Mouse (Mus musculus): ENCODE results near the gene Epb41l3. TPM values are rescaled to one million over a fixed set of nuclear protein-coding genes. Genes with fewer than 3 reads are reported as not detected.

Epb41l3 gene
- polyA plus RNA-seq, 1 experiment from 2014 or later = 55.0 TPM

DNA sequence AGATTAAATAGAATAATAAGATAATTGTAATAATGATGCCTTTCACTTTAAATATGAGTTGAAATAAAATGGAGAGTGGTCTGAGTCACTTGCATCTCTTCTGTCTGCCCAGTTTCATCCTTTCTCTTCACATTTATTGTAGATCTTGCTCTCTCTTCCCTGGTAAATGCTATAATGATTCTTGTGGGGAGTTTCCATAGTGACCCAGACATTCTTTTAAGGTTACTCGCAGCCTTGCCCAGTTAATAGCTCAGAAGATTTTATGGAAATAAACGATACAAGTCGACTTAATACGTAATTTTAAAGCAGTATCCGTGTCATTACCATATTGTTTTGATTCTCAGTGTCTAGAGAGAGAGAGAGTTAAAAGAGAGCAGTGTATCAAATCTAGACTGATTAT, 154.0 kb downstream of the Epb41l3 start:
- Histone ChIP-seq H3K36me3 (ENCODE audit: poor library complexity, severe bottlenecking) (0 out of 2 replicates have a peak, but pooled peaks cover under 1% of the 10 kb centered on the region), H3K27me3 (no peaks in the 10 kb centered on the region), H3K4me1 (peaks cover 40% of the 10 kb centered on the region), H3K9me3 (replicated peaks) (no peaks in the 10 kb centered on the region), H3K4me3 (no peak overlapping the region), H3K27ac (no peak overlapping the region), H3K4me2 (no peak overlapping the region), H3K9ac (no peak overlapping the region)
- 48% methylated on average over 5 of the region's 5 CpGs for WGBS
- ATAC-seq = no peak

DNA sequence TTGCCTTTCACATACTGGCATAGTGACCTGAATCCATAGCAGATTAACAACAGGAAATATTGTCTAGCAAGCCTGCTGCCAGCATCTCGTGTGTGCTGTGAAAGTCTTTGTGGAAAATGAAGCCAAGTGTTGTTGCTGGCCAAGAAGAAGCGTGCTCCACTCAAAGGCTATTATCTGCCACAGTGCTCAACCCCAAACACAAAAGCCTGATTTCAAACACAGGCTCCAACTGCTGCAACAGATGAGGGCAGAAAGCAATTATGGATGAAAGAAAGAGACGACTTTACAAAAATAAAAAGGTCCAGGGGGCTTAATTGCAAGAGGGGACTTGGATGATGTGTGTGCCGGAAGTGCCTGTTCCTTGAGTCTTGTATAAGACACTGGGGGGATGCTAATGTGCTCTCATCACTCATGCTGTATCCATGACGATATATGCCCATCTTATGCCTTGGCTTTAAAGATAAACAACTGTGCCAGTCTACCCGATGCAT, 154.7 kb downstream of the Epb41l3 start:
- no peak overlapping the region for H3K9ac ChIP-seq
- peaks cover 40% of the 10 kb centered on the region for H3K4me1 ChIP-seq
- peak overlapping the region; percentile 20; the same call in 1 of the 2 replicates for H3K4me2 ChIP-seq
- WGBS = 9% methylated on average over 6 of the region's 6 CpGs
- H3K36me3 ChIP-seq (ENCODE audit: poor library complexity, severe bottlenecking) = no peaks in the 10 kb centered on the region
- H3K9me3 ChIP-seq (replicated peaks) = no peaks in the 10 kb centered on the region
- no peak overlapping the region for H3K4me3 ChIP-seq
- ATAC-seq = peak; percentile 89
- no peaks in the 10 kb centered on the region for H3K27me3 ChIP-seq
- peak overlapping the region; percentile 64 for H3K27ac ChIP-seq

- no peak overlapping the region for H3K4me2 ChIP-seq
- ATAC-seq = no peak
- H3K27ac ChIP-seq = 0 out of 2 replicates have a peak overlapping the region, but pooled peaks have one; percentile 10
- H3K4me3 ChIP-seq = no peak overlapping the region
- H3K27me3 ChIP-seq = no peaks in the 10 kb centered on the region
- H3K4me1 ChIP-seq = peaks cover 40% of the 10 kb centered on the region
- no peaks in the 10 kb centered on the region for H3K9me3 ChIP-seq (replicated peaks)
- no peak overlapping the region for H3K9ac ChIP-seq
- no peaks in the 10 kb centered on the region for H3K36me3 ChIP-seq (ENCODE audit: poor library complexity, severe bottlenecking)
- 68% methylated on average over 5 of the region's 5 CpGs for WGBS
Observed at GRCm38 (mm10) chr17:69231360-69231759, 155.9 kb downstream of the Epb41l3 start.

- Histone ChIP-seq H3K4me2 (no peak overlapping the region), H3K4me1 (0 out of 2 replicates have a peak, but pooled peaks cover under 1% of the 10 kb centered on the region), H3K4me3 (no peak overlapping the region), H3K27ac (no peak overlapping the region), H3K36me3 (ENCODE audit: poor library complexity, severe bottlenecking) (no peaks in the 10 kb centered on the region), H3K27me3 (no peaks in the 10 kb centered on the region), H3K9ac (no peak overlapping the region), H3K9me3 (replicated peaks) (no peaks in the 10 kb centered on the region)
- 100% methylated on average over 3 of the region's 3 CpGs for WGBS
- peak; percentile 27; the same call in 1 of the 2 replicates for ATAC-seq
Observed at GRCm38 (mm10) chr17:69237172-69237571, 161.7 kb downstream of the Epb41l3 start.

GRCm38 (mm10) chr17:69238810-69239373, 163.4 kb downstream of the Epb41l3 start:
- no peaks in the 10 kb centered on the region for H3K9me3 ChIP-seq (replicated peaks)
- H3K4me1 ChIP-seq = no peaks in the 10 kb centered on the region
- WGBS = 95% methylated on average over 4 of the region's 4 CpGs
- peak; percentile 30; the same call in 1 of the 2 replicates for ATAC-seq
- no peak overlapping the region for H3K27ac ChIP-seq
- no peaks in the 10 kb centered on the region for H3K27me3 ChIP-seq
- H3K4me2 ChIP-seq = no peak overlapping the region
- H3K4me3 ChIP-seq = no peak overlapping the region
- H3K36me3 ChIP-seq (ENCODE audit: poor library complexity, severe bottlenecking) = no peaks in the 10 kb centered on the region
- no peak overlapping the region for H3K9ac ChIP-seq

DNA sequence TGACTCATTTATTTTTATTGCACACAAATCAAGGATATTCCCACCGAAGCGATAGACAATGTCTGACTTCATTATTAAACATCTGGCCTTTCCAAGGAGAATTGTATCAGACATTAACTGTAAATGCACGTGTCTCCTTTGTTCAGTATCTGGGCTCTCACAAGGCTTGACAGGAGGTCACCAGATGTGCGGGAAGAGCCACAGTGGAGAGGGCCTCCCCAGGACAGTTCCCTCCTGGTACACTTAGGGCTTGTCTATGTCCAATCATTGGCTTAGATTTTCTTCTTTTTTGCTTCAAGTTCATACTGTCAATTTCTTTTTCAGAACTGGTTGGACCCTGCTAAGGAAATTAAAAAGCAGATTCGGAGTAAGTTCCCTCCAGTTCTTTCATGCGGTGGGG, 163.9 kb downstream of the Epb41l3 start:
- 91% methylated on average over 6 of the region's 6 CpGs for WGBS
- Histone ChIP-seq H3K9me3 (replicated peaks) (no peaks in the 10 kb centered on the region), H3K4me3 (no peak overlapping the region)

DNA sequence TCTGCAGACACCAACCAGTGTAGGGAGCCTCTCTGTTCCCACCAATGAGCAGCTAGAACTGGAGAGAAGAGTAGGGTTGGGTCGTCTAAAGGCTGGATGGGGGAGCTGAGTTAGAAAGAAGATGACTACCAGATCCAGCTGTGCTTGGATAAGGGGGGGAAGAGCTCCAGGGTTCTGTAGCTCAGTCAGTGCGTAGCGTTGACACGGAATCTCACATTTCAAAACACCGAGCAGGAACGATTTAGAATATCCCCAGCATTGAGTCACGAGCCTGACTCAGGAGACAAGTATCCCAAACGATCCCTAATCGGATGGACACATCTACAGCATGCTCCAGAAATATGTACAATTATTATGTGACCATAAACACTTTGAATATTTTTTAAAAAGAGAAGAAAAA, 180.4 kb downstream of the Epb41l3 start:
- H3K4me3 ChIP-seq = no peak overlapping the region
- H3K27me3 ChIP-seq = no peaks in the 10 kb centered on the region
- H3K36me3 ChIP-seq (ENCODE audit: poor library complexity, severe bottlenecking) = peaks cover 12% of the 10 kb centered on the region; the same call in 1 of the 2 replicates
- H3K4me1 ChIP-seq = no peaks in the 10 kb centered on the region
- 88% methylated on average over 9 of the region's 9 CpGs for WGBS
- no peaks in the 10 kb centered on the region for H3K9me3 ChIP-seq (replicated peaks)
- H3K9ac ChIP-seq = no peak overlapping the region
- H3K27ac ChIP-seq = no peak overlapping the region
- no peak overlapping the region for H3K4me2 ChIP-seq
- no peak for ATAC-seq

More for the DNA sequence above, 163.9 kb downstream of the Epb41l3 start:
- no peak overlapping the region for H3K9ac ChIP-seq
- H3K36me3 ChIP-seq (ENCODE audit: poor library complexity, severe bottlenecking) = no peaks in the 10 kb centered on the region
- H3K27ac ChIP-seq = no peak overlapping the region
- H3K4me1 ChIP-seq = no peaks in the 10 kb centered on the region
- no peak for ATAC-seq
- no peaks in the 10 kb centered on the region for H3K27me3 ChIP-seq
- H3K4me2 ChIP-seq = no peak overlapping the region

- peaks cover 12% of the 10 kb centered on the region; the same call in 1 of the 2 replicates for H3K36me3 ChIP-seq (ENCODE audit: poor library complexity, severe bottlenecking)
- ATAC-seq = peak; percentile 69; the same call in 1 of the 2 replicates
- no peak overlapping the region for H3K4me3 ChIP-seq
- no peaks in the 10 kb centered on the region for H3K27me3 ChIP-seq
- H3K9me3 ChIP-seq (replicated peaks) = no peaks in the 10 kb centered on the region
- no peak overlapping the region for H3K9ac ChIP-seq
- H3K4me1 ChIP-seq = no peaks in the 10 kb centered on the region
- H3K4me2 ChIP-seq = no peak overlapping the region
- no peak overlapping the region for H3K27ac ChIP-seq
- WGBS = 52% methylated on average over 9 of the region's 9 CpGs
Observed at GRCm38 (mm10) chr17:69256441-69256840, 181.0 kb downstream of the Epb41l3 start.

- no peak overlapping the region for H3K4me3 ChIP-seq
- H3K27ac ChIP-seq = 0 out of 2 replicates have a peak overlapping the region, but pooled peaks have one; percentile 3
- no peak overlapping the region for H3K9ac ChIP-seq
- ATAC-seq = 0 out of 2 replicates have a peak, but pooled peaks have one; percentile 36
- no peaks in the 10 kb centered on the region for H3K9me3 ChIP-seq (replicated peaks)
- H3K27me3 ChIP-seq = no peaks in the 10 kb centered on the region
- 54% methylated on average over 15 of the region's 15 CpGs for WGBS
- peaks cover 13% of the 10 kb centered on the region; the same call in 1 of the 2 replicates for H3K36me3 ChIP-seq (ENCODE audit: poor library complexity, severe bottlenecking)
- H3K4me2 ChIP-seq = no peak overlapping the region
- H3K4me1 ChIP-seq = peaks cover 8% of the 10 kb centered on the region; the same call in 1 of the 2 replicates
Observed at GRCm38 (mm10) chr17:69263810-69264565, 188.5 kb downstream of the Epb41l3 start.

GRCm38 (mm10) chr17:69265171-69265570, 189.7 kb downstream of the Epb41l3 start:
- Histone ChIP-seq H3K36me3 (ENCODE audit: poor library complexity, severe bottlenecking) (0 out of 2 replicates have a peak, but pooled peaks cover 9% of the 10 kb centered on the region), H3K9me3 (replicated peaks) (no peaks in the 10 kb centered on the region), H3K4me1 (peaks cover 8% of the 10 kb centered on the region; the same call in 1 of the 2 replicates), H3K9ac (no peak overlapping the region), H3K4me2 (no peak overlapping the region), H3K27ac (no peak overlapping the region), H3K27me3 (no peaks in the 10 kb centered on the region), H3K4me3 (no peak overlapping the region)
- WGBS = 57% methylated on average over 4 of the region's 4 CpGs
- no peak for ATAC-seq

DNA sequence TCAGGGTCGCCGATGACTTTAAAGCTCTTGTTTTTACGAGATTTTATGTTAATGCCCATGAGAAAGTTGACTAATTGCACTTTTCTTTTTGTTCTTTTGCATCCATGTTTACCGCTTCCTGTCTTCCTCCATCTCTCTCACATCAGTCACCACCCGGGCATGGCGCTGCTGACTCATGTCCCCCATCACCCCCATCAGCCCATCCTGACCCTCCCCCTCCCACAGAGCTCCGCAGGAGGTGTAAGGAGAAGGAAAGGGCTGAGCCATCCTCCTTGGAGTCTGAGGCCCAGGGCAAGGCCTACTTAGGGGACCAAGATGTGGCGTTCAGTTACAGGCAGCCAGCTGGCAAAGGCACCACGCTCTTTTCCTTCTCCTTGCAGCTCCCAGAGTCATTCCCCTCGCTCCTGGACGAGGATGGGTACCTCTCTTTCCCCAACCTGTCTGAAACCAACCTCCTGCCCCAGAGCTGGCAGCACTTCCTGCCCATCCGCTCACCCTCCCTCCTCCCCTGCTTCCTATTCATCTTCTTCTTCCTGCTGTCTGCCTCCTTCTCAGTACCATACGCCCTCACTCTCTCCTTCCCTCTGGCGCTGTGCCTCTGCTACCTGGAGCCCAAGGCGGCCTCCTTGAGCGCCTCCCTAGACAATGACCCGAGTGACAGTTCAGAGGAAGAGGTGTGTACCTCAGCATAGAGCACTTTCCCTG, 190.4 kb downstream of the Epb41l3 start:
- Histone ChIP-seq H3K4me2 (no peak overlapping the region), H3K4me1 (peaks cover 8% of the 10 kb centered on the region; the same call in 1 of the 2 replicates), H3K9ac (no peak overlapping the region), H3K27ac (no peak overlapping the region), H3K36me3 (ENCODE audit: poor library complexity, severe bottlenecking) (peaks cover 6% of the 10 kb centered on the region; the same call in 1 of the 2 replicates), H3K27me3 (no peaks in the 10 kb centered on the region), H3K9me3 (replicated peaks) (no peaks in the 10 kb centered on the region), H3K4me3 (no peak overlapping the region)
- WGBS = 52% methylated on average over 15 of the region's 17 CpGs
- no peak for ATAC-seq

Measured in forebrain, embryonic 13.5 days (tissue).